Mouse (Mus musculus): ENCODE data around the gene Syne1.
A peak's percentile ranks its signal among the peaks of the same experiment; 100 is the strongest.

Syne1 gene

DNA sequence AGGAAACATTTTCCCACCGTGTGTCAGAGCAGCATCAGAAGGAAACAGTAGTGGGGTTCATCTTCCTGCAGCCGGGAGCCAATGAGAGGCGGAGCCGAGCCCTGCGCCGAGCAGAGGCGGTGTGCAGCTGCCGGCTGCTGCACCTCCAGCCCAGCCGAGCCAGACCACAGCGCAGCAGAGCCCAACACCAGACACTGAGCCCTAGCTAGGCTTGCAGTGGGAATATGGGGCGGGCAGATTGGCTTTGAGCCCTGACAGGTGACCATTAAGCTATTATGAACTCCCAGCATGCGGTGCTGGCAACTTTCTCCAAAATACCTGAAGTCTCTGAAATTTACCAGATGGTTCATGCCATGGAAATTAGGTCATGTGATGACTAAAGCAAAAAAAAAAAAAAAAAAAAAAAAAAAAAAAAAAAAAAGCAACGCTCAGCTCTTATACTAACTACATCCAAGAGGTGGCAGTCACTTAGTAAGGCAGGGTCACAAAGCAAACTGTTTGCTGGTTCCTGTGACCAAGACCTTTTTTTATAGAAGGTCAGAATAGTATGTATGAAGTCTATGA is 356.5 kb downstream of the Syne1 start:
- peak; percentile 47 for DNase-seq

DNA sequence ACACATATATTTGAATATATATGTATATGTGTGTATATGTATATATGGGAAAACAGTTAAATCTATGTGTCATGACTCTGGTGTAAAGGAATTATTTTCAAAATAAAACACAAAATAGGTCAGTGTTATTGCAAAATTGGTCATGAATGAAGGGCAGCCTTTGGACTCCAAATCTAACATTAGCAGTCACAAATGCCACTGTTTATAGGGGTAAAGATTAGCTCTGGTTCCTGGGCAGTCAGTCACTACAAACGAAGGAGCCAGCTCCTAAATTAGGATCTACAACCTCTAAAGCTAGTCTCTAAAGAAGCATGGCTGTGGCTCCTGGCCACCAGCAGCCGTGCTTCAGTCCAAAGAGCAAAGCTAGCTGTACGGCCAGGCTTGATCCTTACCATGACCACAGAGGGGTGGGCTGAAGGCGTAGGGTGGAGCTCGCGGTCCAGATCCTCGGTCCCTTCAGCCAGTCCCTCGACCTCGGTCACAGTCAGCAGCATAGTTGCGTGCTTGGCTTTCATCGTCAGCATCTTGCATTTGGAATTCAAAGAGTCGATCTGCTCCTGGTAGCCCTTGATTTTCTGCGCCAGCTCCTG is 357.1 kb downstream of the Syne1 start:
- no peak for DNase-seq

DNA sequence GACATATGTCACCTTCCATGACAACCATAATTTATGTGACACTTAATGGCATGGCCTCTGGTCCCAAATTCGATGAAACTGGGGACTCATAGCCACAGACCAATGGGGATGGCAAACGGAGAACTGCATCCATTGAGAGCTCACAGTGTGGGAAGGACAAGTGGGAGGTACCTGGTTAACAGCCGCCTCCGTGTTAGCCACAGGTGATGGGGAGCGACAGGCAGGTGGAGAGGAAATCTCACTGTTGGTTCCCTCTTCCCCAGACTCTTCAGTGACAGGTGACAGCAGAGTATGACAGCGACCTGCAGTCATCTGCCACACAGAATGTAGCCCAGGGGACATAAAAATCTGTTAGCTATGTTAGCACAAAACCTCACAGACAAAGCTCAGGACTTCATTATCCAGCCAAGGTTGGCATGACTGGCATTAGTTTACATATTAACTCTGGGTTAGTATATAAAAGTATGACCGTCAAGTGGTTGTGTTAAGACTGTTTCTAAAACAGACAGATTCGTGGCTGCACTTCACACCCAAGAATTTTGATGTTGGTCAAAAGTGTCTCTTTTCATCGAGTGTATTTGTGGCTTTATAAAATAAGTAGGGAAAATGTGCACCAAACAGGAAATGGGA is 358.3 kb downstream of the Syne1 start:
- no peak for DNase-seq

DNA sequence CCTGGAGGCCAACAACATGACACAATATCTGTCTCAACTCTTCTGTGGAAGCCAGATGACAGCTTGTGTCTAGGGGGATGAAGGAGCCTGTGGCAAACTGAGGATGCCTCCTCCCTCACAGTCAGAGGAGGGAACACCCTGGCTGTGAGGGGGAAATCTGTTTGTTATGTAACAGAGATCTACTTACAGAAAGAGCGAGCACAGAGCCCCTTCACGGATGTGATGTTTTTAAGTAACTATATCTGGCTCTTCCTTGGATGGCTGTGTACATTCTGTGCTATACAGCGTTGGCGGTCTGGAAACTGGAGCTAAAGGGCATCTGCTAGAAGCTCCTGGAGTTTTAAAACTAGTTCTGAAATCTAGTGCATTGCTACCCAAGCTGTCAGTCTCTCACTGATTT is 360.5 kb downstream of the Syne1 start:
- no peak for DNase-seq

DNA sequence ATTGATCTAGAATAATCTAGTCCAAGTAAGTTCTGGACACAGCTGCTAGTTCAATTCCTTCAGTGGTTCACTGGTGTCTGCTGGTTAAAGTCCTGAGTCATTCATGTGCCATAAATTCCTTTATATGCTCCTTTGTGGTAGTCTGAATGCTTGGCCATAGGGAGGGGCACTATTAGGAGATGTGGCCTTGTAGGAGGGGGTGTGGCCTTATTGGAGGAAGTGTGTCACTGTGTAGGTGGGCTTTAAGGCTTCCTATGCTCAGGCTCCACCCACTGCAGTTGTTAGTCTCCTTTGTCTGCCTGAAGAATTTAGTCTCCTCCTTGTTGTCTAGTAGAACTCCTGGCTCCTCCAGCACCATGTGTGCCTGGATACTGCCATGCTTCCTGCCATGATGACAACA is 362.4 kb downstream of the Syne1 start:
- no peak for DNase-seq

DNA sequence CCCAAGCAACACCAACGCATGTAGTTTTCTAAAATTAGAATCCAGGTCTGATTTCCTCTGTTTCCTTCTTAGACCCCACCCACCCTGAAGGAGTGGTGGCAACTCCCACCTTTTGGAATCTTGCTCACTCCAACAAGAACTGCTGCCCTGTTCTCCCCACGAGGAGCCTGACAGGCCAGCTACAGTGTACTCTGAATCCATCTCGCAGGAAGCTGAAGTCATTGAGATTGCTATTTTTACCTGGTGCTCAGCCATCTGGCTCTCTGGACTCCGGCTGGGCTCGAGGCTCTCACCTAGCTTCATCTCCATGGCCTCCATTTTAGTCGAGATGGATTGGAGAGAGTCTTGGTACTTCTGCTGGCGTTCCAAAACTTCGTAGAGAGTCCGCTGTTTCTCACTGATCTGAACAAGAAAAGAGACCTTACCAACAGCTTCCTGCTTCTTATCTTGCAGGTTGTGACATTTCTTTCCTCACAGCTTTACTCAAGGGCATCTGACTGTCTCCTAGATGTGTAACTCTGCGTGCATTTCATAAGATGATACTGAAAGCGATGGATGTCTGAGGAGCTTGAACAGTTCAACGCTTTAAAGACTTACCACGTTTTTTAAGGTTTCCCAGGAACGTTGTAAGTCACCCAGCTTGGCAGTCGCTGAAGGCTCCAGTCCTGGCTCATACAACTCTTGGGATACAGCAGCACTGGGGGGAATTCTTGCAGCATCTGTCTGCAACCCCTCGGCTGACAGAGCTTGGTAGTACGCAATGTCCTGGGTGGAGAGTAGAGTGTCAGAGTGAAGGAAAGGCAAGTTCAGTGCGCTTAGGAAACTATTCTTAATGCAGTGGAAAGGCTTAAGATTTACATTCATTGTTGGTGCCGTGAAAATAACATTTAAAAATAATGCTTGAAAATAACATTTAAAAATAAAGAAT is 365.9 kb downstream of the Syne1 start:
- DNase-seq, result no peak

DNA sequence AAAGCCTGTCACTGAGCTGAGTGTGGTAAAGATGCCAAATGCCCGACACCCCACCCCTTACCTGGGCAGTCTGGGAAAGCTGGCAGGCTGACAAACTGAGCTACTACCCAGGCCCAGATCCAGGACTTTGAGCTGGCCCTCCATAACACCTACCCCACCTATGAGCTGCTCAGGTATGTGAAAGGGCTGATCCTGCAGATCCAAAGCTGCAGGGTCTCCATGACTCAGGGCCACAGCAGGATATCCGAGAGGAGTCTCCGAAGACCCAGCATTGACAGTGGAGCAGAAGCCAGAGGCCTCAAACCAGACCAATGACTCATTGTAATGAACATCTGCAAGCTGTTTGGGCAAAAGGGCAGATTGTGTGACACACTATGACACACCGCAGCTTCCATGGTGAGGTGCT is 369.5 kb downstream of the Syne1 start:
- DNase-seq, result no peak

DNA sequence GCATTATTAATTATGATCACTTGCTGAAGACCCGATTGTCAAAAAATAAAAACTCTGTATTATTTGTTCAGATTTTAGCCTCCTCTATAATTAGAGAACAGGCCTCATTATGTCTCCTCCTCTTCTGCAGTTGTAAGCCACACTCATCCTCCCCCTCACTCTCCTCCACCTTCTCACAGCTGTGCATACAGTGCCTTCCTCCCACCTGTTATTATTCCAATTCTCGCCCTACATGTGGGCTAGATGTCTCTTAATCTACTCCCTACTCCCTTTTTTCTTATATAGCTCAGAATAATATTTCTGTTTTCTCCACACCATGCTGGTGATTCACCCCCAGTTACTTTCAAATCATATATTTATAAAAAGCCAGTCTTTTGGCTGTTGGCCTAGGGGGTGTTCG is 371.4 kb downstream of the Syne1 start:
- no peak for DNase-seq

DNA sequence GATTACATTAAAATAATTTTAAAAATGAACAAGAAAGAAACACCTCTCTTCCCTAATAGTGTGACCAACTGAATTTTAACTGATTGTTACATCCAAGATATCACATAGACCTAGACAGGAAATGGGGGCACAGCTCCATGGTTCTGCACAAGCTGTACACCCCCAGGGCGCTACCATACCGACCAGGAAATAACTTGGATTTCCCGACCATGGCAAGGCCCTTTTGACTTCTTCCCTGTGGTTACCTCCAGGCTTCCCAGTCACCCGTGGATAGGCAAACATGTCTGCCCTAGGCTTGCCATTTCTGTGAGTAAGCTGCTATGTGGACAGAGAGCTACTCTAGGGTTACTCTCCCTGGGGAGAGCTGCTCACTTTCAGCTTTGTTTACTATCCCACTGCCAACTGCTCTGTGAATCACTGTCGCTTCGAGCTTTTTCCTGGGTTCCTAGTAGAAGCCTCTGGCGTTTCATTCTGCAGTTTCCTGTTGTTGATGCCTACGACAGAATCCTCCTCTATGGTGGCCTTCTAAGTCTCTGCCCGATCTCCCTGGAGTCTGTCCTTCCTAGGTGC is 373.8 kb downstream of the Syne1 start:
- no peak for DNase-seq

DNA sequence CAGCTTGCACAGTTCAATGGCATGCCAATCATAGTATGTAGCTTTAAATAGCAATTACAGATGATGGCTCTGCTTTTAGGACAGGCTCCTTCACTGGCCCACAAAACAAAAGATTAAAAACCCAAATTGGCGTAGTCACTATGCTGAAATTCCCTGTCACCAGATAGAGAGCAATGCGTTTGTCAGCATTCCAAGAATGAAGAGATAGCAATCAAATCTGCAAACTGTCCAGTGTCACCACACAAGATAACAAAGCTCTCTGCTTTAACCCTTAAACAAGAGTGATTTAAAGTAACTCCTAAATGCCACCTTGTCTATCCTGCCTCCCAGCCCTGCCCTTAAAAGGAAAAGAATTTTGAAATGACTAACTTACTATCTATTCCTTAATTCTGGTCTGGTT is 374.9 kb downstream of the Syne1 start:
- DNase-seq, result no peak

DNA sequence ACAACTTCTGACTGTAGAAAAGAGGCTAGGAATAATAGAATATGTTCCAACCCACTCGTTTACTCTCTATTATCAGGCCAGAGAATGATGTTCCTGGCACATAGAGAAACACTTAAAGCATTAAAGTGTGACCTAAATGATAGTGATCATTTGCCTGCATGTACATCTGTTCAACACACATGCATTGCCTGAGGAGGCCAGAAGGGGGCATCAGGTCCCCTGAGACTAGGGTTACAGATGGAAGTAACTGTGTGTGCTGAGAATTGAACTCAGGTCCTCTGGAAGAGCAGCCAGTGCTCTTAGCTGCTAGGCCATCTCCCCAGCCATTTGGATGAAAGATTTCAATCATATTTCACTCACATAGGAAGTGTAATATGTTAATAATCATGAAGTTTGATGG is 380.9 kb downstream of the Syne1 start:
- DNase-seq, result no peak

DNA sequence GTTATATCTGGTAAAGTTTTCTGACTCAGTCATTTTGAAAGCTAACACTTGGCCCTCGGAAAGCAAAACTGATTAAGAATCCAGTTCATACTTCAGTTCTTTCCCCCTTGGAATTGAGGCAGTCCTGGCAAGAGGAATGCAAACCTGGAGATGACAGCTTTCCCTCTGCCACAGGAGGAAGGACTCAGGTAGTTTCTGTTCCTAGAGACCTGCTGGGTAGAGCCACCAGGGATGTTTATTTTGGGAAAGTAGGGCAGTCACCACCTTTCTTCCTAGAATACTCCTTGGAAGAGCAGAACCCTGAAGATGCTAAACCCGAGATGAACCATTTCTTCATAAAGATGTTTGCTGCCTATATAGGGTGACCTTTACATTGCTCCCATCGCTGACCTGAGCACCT is 383.8 kb downstream of the Syne1 start:
- DNase-seq, result no peak

DNA sequence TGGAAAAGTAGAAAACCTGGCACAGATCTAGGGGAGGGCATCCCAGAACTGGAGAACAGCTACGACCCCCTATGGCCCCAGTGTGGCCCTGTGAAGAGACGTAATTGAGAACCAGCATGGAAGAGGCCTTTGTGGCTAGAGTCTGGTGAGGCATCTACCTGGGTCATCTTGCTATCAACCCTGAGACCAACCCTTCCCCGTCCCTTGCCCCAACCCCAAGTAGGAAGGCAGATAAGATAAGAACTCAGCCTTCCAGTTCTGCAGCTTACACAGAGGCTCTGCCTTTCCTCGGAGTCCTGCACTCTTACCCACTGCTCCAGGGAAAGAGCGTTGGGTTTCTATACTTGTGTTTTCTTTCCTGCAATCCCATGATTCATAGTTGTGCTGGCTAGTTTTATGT is 385.8 kb downstream of the Syne1 start:
- no peak for DNase-seq

DNA sequence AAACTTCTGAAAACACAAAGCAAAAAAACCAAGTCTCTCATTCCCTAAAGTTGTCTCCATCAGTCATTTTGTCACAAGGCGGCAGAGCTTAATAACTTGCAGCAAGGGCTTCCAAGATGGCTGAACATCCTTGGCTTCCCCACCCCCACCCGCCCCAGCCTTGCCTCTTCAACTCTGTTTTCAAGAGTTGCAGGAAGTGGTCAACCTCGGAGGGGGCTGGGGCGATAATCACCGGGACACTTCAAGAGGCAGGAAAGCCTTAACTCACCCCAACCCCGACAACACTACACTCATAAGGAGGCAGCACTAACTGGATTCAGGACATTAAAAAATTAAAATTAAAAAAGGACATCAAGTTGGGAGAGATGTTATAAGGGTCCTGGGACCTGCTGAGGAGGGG is 387.5 kb downstream of the Syne1 start:
- no peak for DNase-seq

DNA sequence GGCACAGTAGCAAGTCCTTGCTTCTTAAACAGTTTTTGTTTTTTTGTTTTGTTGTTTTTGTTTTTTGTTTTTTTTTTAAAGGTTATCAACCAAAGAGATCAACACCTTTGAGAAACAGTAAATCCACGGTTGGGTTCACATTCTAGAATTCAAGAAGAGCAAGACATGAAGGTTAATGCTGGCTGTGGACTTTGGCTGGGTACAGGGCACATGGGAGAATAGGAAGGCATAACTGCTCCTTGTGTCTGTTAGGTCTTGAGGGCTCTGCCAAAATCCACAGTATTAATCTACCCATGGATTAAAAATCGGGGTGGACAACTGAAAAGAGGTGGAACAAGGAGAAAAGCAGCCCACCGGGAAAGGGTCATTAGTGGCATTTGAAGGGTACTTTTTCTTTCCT is 388.0 kb downstream of the Syne1 start:
- DNase-seq, result no peak

DNA sequence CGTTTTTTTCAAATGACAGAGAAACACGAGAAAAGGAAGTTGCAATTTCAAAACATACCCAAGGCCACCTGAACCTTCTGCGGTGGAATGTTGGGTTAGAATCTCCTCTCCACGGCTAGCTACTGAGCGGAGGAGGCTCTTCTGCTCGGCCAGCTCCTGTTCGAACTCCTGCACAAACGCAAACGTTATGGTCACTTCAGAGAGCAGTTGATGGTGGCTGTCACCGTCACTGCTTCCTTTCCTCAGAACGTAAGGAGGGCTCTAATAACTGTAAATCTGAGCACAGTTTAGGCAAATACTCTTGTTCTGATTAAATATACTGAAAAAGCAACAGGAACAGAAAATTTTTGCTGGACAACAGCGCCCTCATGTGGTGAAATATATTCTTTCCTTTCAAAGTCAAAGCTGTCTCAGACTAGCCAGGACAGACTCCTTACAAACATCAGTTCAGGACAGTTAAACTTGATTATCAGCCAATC is 389.8 kb downstream of the Syne1 start:
- peak; percentile 65 for DNase-seq

DNA sequence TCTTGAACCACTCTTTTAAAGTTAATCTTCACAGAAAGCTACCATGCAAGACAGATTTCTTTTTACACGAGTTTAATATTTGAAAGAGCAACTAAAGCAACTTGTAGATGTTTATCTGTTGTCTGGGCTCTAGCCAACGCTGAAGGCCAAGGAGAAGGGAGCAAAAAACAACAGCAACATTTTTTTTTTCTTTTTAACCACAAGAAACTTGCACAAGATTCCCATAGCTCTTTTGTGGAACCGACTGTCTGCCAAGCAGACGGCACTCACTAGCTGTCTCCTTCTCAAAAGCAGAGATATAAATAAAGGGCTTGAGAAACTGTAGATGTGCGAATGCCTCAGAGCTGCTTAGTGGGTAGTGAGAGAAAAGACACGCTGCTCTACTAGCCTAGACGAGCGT is 391.6 kb downstream of the Syne1 start:
- DNase-seq, result no peak

DNA sequence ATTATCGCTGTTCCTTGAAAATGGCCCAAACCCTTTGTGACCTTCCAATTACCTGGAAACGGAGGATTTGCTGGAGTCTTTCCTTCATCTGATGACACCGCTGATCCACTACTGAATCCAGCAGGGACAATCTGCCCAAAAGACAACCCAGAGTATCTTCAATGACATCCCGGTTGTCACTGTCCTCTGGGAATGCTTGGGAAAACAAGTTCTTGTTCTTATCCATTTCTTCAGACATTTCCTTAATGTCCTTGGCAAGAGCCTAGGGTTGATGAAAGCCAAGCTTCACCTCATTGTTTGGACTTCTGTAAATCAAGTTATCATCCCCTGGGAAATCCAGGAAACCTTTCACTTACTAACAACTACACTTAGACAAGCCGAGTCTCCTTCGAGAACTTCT is 398.2 kb downstream of the Syne1 start:
- DNase-seq, result no peak

DNA sequence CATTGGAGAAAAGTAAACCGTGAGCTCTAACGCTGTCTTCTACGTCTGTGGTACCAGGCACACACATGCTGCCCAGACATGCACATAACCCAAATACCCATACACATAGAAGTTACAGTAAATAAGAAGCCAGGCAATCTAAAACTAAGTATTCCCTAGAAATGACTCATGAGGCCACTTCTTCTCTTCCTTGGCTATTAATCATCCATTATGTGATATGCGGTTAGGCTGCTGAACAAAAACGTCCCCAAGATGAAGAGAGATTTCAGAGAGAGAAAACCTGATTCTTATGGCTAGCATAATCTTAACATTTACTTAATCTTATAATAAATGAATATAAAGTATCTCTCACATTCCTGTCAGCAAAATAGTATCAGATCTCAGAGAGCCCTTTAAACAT is 409.8 kb downstream of the Syne1 start:
- DNase-seq, result no peak

DNA sequence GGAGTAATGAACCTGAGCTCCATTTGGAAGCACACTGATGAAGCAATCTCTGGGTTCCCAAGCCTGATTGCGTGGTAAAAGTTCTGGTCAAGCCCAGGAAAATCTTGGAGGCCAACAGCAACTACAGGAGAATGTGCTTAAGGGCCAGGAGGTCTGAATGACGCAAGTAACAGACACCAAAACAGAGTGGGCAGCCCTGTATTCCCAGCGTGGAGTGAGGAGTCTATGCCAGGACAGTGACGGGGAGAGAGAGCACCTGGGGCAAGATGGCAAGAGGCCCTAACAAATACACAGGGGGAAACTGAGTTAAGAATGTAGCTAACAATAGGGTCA is 411.4 kb downstream of the Syne1 start:
- peak; percentile 5 for DNase-seq

DNA sequence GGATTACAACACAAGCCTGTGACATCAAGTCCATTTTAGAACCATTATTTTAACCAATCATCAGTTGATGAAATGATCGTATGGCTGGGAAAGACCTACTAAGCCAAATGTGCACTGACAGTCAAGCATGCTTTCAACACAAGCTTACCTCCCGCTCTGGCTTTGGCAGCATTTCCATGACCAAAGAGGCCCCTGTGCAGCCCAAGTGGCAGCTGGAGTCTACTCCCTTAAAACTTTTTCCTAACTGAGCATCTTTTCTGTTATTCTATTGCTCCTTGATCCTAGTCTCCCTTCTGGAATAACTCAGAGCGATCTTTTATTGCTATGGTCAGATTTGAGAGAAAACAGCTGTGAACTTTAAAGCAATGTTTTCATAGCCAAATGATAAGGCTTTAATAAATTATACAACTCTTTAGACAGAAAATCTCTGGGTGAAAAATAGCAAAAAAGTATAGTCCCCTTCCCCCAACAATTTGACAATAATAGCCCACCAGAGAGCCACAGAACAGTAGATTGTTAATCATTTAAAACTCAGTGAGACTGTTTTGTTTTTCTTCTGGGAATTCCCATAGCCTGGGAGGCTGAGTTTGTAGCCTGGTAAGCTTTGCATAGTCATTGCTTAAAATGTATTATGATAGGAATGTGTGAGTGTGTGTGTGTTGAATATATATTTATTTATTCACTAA is 411.9 kb downstream of the Syne1 start:
- no peak for DNase-seq

DNA sequence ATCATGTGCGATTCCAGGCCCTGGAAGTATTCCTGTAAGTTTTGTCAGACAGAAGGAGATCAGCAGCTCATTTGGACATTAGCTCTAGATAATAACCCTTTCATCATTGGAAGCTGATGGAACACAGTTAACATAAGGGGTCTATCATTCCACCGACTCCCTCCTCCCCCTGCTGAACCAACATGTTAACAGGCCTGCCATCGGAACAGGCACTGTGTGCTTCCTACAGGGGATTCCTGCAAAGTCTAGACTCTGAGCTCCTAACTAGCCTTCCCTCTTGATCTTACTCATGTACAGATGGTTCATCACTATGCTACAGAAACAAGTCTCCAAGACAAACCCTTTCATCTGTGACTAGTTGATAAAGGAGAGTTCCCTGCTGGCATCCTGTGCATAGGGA is 419.2 kb downstream of the Syne1 start:
- no peak for DNase-seq

DNA sequence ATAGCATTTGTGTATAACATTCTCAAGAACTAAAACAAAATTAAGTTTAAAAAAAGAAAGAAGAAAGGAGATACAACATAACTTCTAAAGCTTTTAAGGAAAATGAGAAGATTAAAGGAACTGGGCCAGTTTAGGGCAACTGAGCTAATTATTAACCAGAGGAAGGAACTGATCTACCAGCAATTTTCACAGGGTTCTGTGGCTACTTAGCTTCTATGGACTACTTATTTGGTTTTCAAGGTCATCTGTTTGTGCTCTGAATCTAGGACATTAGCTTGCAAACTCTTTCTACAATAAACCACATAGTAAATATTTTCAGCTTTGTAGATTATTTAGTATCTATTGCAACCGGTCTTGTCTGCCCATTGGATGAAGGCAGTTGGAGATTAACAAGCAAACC is 420.8 kb downstream of the Syne1 start:
- no peak for DNase-seq

All from lung, postnatal 14 days (tissue).